Mouse (Mus musculus) gastrocnemius, adult 2 months (tissue): ENCODE measurements around the gene Adk. TPM values are rescaled to one million over a fixed set of nuclear protein-coding genes. Genes with fewer than 3 reads are reported as not detected.

Source experiments
- DNase-seq: peaks from one replicate; pipeline ENCODE4 v3.0.0; 2022
- H3K27ac ChIP-seq: fragments of 200-600 bp; 2 replicates; pipeline ENCODE4 v1.8.1; 2022; ENCODE audit warnings: mild to moderate bottlenecking
- H3K4me3 ChIP-seq: fragments of 200-600 bp; 2 replicates; pipeline ENCODE4 v1.8.1; 2022; ENCODE audit warnings: mild to moderate bottlenecking, moderate library complexity
- CTCF ChIP-seq: fragments of 200-600 bp; IDR thresholded peaks from 2 replicates; pipeline ENCODE4 v1.8.1; 2022; ENCODE audit warnings: antibody characterized with exemption, mild to moderate bottlenecking, moderate library complexity
- intact Hi-C: fragments of 180-260 bp; cut with DNase I; formaldehyde crosslinking; loops from one replicate; pipeline ENCODE4 v1.15.1; 2025
- total RNA-seq, 2 experiments: library from RNA; stranded (reverse); gene quantifications; 2 replicates each; pipeline ENCODE4 v1.2.3; 2021

Adk gene
- total RNA-seq, 2 experiments from 2014 or later: 77.1 to 152 TPM

- Histone ChIP-seq H3K4me3 (no peak overlapping the region), H3K27ac (no peak overlapping the region)
- no peak for TF ChIP-seq CTCF
- intact Hi-C loops: loop anchor here (5.0 kb wide), 1 partner anchor 59 kb away; the partner anchor contains the start of genes Adk and Ap3m1
- DNase-seq: no peak
Observed at GRCm38 (mm10) chr14:21111500-21111899, 59.1 kb downstream of the Adk start.

GRCm38 (mm10) chr14:21112174-21112573 is 59.8 kb downstream of the Adk start:
- no peak for DNase-seq
- Histone ChIP-seq H3K4me3 (no peak overlapping the region), H3K27ac (no peak overlapping the region)
- intact Hi-C loops: loop anchor here (5.0 kb wide), 1 partner anchor 60 kb away; the partner anchor contains the start of genes Adk and Ap3m1
- TF ChIP-seq CTCF: no peak

GRCm38 (mm10) chr14:21112742-21113141 is 60.4 kb downstream of the Adk start:
- no peak for TF ChIP-seq CTCF
- H3K4me3 ChIP-seq: no peak overlapping the region
- intact Hi-C loops: loop anchor here (5.0 kb wide), 1 partner anchor 60 kb away; the partner anchor contains the start of genes Adk and Ap3m1
- DNase-seq: no peak
- no peak overlapping the region for H3K27ac ChIP-seq

- intact Hi-C loops: loop anchor here (5.0 kb wide), 1 partner anchor 62 kb away; the partner anchor contains the start of genes Adk and Ap3m1
- no peak for TF ChIP-seq CTCF
- no peak for DNase-seq
- Histone ChIP-seq H3K27ac (no peak overlapping the region), H3K4me3 (no peak overlapping the region)
Observed at GRCm38 (mm10) chr14:21114339-21114738, 62.0 kb downstream of the Adk start.

GRCm38 (mm10) chr14:21115318-21115717 is 62.9 kb downstream of the Adk start:
- H3K27ac ChIP-seq: peak overlapping the region; percentile 44
- intact Hi-C loops: no loop called here
- no peak for DNase-seq
- no peak for TF ChIP-seq CTCF
- H3K4me3 ChIP-seq: no peak overlapping the region

GRCm38 (mm10) chr14:21115888-21116460 is 63.6 kb downstream of the Adk start:
- peak; percentile 69 for TF ChIP-seq CTCF
- DNase-seq: peak; percentile 32
- Histone ChIP-seq H3K27ac (peak overlapping the region; percentile 44), H3K4me3 (no peak overlapping the region)
- intact Hi-C loops: no loop called here

- Histone ChIP-seq H3K27ac (peak overlapping the region; percentile 88), H3K4me3 (peak overlapping the region; percentile 17; the same call in 1 of the 2 replicates)
- intact Hi-C loops: no loop called here
- DNase-seq: peak; percentile 19
- no peak for TF ChIP-seq CTCF
Observed at GRCm38 (mm10) chr14:21118095-21118494, 65.7 kb downstream of the Adk start.

- peak; percentile 24 for DNase-seq
- intact Hi-C loops: loop anchor here (5.0 kb wide), 1 partner anchor 623 kb away; no protein-coding TSS in a partner anchor
- Histone ChIP-seq H3K4me3 (no peak overlapping the region), H3K27ac (peak overlapping the region; percentile 88)
- TF ChIP-seq CTCF: no peak
Observed at GRCm38 (mm10) chr14:21119653-21120313, 67.4 kb downstream of the Adk start.

GRCm38 (mm10) chr14:21120473-21120872 is 68.1 kb downstream of the Adk start:
- peak; percentile 48 for DNase-seq
- intact Hi-C loops: loop anchor here (5.0 kb wide), 1 partner anchor 622 kb away; no protein-coding TSS in a partner anchor
- TF ChIP-seq CTCF: peak; percentile 82
- Histone ChIP-seq H3K4me3 (no peak overlapping the region), H3K27ac (peak overlapping the region; percentile 88)

GRCm38 (mm10) chr14:21127215-21127614 is 74.8 kb downstream of the Adk start:
- no peak for TF ChIP-seq CTCF
- no peak for DNase-seq
- Histone ChIP-seq H3K27ac (no peak overlapping the region), H3K4me3 (no peak overlapping the region)
- intact Hi-C loops: no loop called here

- peak; percentile 95 for TF ChIP-seq CTCF
- Histone ChIP-seq H3K4me3 (no peak overlapping the region), H3K27ac (no peak overlapping the region)
- intact Hi-C loops: loop anchor here (1.0 to 5.0 kb wide), 4 partner anchors 360 to 606 kb away; no protein-coding TSS in a partner anchor
- no peak for DNase-seq
Observed at GRCm38 (mm10) chr14:21136906-21137305, 84.5 kb downstream of the Adk start.

- intact Hi-C loops: no loop called here
- H3K4me3 ChIP-seq: no peak overlapping the region
- H3K27ac ChIP-seq: no peak overlapping the region
- no peak for DNase-seq
- no peak for TF ChIP-seq CTCF
Observed at GRCm38 (mm10) chr14:21142603-21143002, 90.2 kb downstream of the Adk start.
